Mouse (Mus musculus) CH12.LX (cell line): ENCODE measurements around the gene Gm13272. TPM values are rescaled to one million over a fixed set of nuclear protein-coding genes. Genes with fewer than 3 reads are reported as not detected.

Experiments used
- DNase-seq: peaks from one replicate; pipeline ENCODE4 v3.0.0-alpha.2; 2013; ENCODE audit errors: extremely low read depth
- H3K27ac ChIP-seq: 2 replicates; pipeline ENCODE4 v1.5.1; 2012; ENCODE audit warnings: low read depth, mild to moderate bottlenecking, control low read depth, moderate library complexity; ENCODE audit not compliant: insufficient read depth
- H3K27me3 ChIP-seq: replicated peaks from 2 replicates; pipeline ENCODE3; 2012; ENCODE audit warnings: inconsistent platforms
- H3K36me3 ChIP-seq, 2 experiments: replicated peaks in 1 of 2; 2 replicates each; pipeline versions ENCODE3 to v1.6.1; 2012; ENCODE audit warnings: inconsistent platforms in 1 of 2, low read length in 1 of 2, mild to moderate bottlenecking in 1 of 2, mixed read lengths in 1 of 2, moderate library complexity in 1 of 2; ENCODE audit not compliant: control insufficient read depth in 1 of 2, insufficient read depth in 1 of 2
- H3K4me1 ChIP-seq, 2 experiments: 2 replicates each; pipeline ENCODE4 v1.6.1; 2012; ENCODE audit warnings: inconsistent platforms in 1 of 2, moderate library complexity in 1 of 2; ENCODE audit not compliant: insufficient read depth in 2 of 2, control insufficient read depth in 1 of 2
- H3K4me2 ChIP-seq: 2 replicates; pipeline ENCODE4 v1.6.1; 2012; ENCODE audit warnings: low read depth, mild to moderate bottlenecking, control low read depth; ENCODE audit not compliant: poor library complexity, insufficient read depth, severe bottlenecking
- H3K4me3 ChIP-seq, 3 experiments: fragments of 150-350 bp in 1 of 3; sonication (generic) in 1 of 3; replicated peaks in 1 of 3; 2 replicates each; pipeline versions ENCODE3 to v1.5.1; 2011 to 2012; ENCODE audit warnings: low read depth in 2 of 3, low read length in 2 of 3, mild to moderate bottlenecking in 2 of 3, moderate library complexity in 2 of 3, control low read depth in 1 of 3, improper control_type of control experiment in 1 of 3, inconsistent platforms in 1 of 3, mixed read lengths in 1 of 3; ENCODE audit not compliant: poor library complexity in 1 of 3
- H3K79me2 ChIP-seq: replicated peaks from 2 replicates; pipeline ENCODE4 v1.6.1; 2012; ENCODE audit warnings: mild to moderate bottlenecking, moderate library complexity; ENCODE audit not compliant: control insufficient read depth, poor library complexity, insufficient read depth, severe bottlenecking; ENCODE audit errors: extremely low read depth
- H3K9ac ChIP-seq: 2 replicates; pipeline ENCODE4 v1.6.1; 2012; ENCODE audit warnings: low read depth, mild to moderate bottlenecking, control low read depth, moderate library complexity; ENCODE audit not compliant: insufficient read depth
- H3K9me3 ChIP-seq: replicated peaks from 2 replicates; pipeline ENCODE3; 2012; ENCODE audit warnings: low read length, inconsistent platforms, mixed read lengths
- BHLHE40 ChIP-seq: IDR thresholded peaks from 2 replicates; pipeline ENCODE4 v1.6.1; 2011; ENCODE audit warnings: mild to moderate bottlenecking, low read depth, low read length, improper control_type of control experiment
- CHD1 ChIP-seq: IDR thresholded peaks from 2 replicates; pipeline ENCODE4 v1.6.1; 2012; ENCODE audit warnings: low read depth, low read length, improper control_type of control experiment, inconsistent platforms
- CHD2 ChIP-seq: IDR thresholded peaks from 2 replicates; pipeline ENCODE4 v1.6.1; 2011; ENCODE audit warnings: low read length, improper control_type of control experiment
- CTCF ChIP-seq, 2 experiments: IDR thresholded peaks in 1 of 2; conservative IDR thresholded peaks in 1 of 2; 2 replicates each; pipeline ENCODE4 v1.5.1; 2011 to 2012; ENCODE audit warnings: low read depth in 2 of 2, low read length in 2 of 2, improper control_type of control experiment in 1 of 2, inconsistent platforms in 1 of 2, mild to moderate bottlenecking in 1 of 2, moderate library complexity in 1 of 2
- E2F4 ChIP-seq: IDR thresholded peaks from 2 replicates; pipeline ENCODE4 v1.6.1; 2011; ENCODE audit warnings: low read depth, low read length, improper control_type of control experiment; ENCODE audit not compliant: insufficient replicate concordance
- ELF1 ChIP-seq: IDR thresholded peaks from 2 replicates; pipeline ENCODE4 v1.6.1; 2014; ENCODE audit warnings: low read depth, mild to moderate bottlenecking, inconsistent platforms, low read length, improper control_type of control experiment
- EP300 ChIP-seq: IDR thresholded peaks from 2 replicates; pipeline ENCODE4 v1.6.1; 2011; ENCODE audit warnings: low read length, improper control_type of control experiment
- ETS1 ChIP-seq: conservative IDR thresholded peaks from 2 replicates; pipeline ENCODE4 v1.6.1; 2012; ENCODE audit warnings: low read depth, mild to moderate bottlenecking, inconsistent platforms, low read length, improper control_type of control experiment, moderate library complexity
- GABPA ChIP-seq: IDR thresholded peaks from 2 replicates; pipeline ENCODE4 v1.6.1; 2012; ENCODE audit warnings: low read depth, low read length, improper control_type of control experiment, inconsistent platforms; ENCODE audit not compliant: insufficient replicate concordance
- HCFC1 ChIP-seq: IDR thresholded peaks from 2 replicates; pipeline ENCODE4 v1.6.1; 2012; ENCODE audit warnings: low read depth, mild to moderate bottlenecking, inconsistent platforms, low read length, improper control_type of control experiment
- IRF4 ChIP-seq: IDR thresholded peaks from 2 replicates; pipeline ENCODE4 v1.6.1; 2014; ENCODE audit warnings: low read depth, mild to moderate bottlenecking, inconsistent platforms, low read length, improper control_type of control experiment
- JUN ChIP-seq: IDR thresholded peaks from 2 replicates; pipeline ENCODE4 v1.6.1; 2011; ENCODE audit warnings: low read depth, mild to moderate bottlenecking, low read length, improper control_type of control experiment, moderate library complexity; ENCODE audit not compliant: insufficient read depth
- JUND ChIP-seq: conservative IDR thresholded peaks from 2 replicates; pipeline ENCODE4 v1.6.1; 2011; ENCODE audit warnings: low read depth, low read length, improper control_type of control experiment
- KAT2A ChIP-seq: IDR thresholded peaks from 2 replicates; pipeline ENCODE4 v1.6.1; 2012; ENCODE audit warnings: low read length, improper control_type of control experiment, inconsistent platforms; ENCODE audit not compliant: insufficient replicate concordance
- MAX ChIP-seq: IDR thresholded peaks from 2 replicates; pipeline ENCODE4 v1.6.1; 2011; ENCODE audit warnings: low read length, improper control_type of control experiment
- MAZ ChIP-seq: IDR thresholded peaks from 2 replicates; pipeline ENCODE4 v1.6.1; 2012; ENCODE audit warnings: low read depth, mild to moderate bottlenecking, inconsistent platforms, low read length, improper control_type of control experiment, moderate library complexity
- MYC ChIP-seq: IDR thresholded peaks from 2 replicates; pipeline ENCODE4 v1.6.1; 2011; ENCODE audit warnings: low read depth, mild to moderate bottlenecking, improper control_type of control experiment, low read length
- NELFE ChIP-seq: IDR thresholded peaks from 2 replicates; pipeline ENCODE4 v1.6.1; 2011; ENCODE audit warnings: low read depth, low read length, improper control_type of control experiment
- PAX5 ChIP-seq: IDR thresholded peaks from 2 replicates; pipeline ENCODE4 v1.6.1; 2012; ENCODE audit warnings: low read length, inconsistent platforms, mixed read lengths
- POLR2AphosphoS2 ChIP-seq: IDR thresholded peaks from 2 replicates; pipeline ENCODE4 v1.6.1; 2011; ENCODE audit warnings: low read depth, low read length, improper control_type of control experiment
- RAD21 ChIP-seq: IDR thresholded peaks from 2 replicates; pipeline ENCODE4 v1.6.1; 2011; ENCODE audit warnings: low read depth, mild to moderate bottlenecking, low read length, improper control_type of control experiment, moderate library complexity
- RCOR1 ChIP-seq: conservative IDR thresholded peaks from 2 replicates; pipeline ENCODE4 v1.6.1; 2012; ENCODE audit warnings: low read depth, mild to moderate bottlenecking, inconsistent platforms, low read length, improper control_type of control experiment
- SIN3A ChIP-seq: IDR thresholded peaks from 2 replicates; pipeline ENCODE4 v1.6.1; 2012; ENCODE audit warnings: low read length, improper control_type of control experiment, inconsistent platforms
- SMC3 ChIP-seq: IDR thresholded peaks from 2 replicates; pipeline ENCODE4 v1.6.1; 2011; ENCODE audit warnings: low read depth, low read length, improper control_type of control experiment
- TBP ChIP-seq: conservative IDR thresholded peaks from 2 replicates; pipeline ENCODE4 v1.6.1; 2011; ENCODE audit warnings: low read depth, low read length, improper control_type of control experiment
- TCF12 ChIP-seq: IDR thresholded peaks from 2 replicates; pipeline ENCODE4 v1.6.1; 2014; ENCODE audit warnings: low read depth, mild to moderate bottlenecking, inconsistent platforms, low read length, improper control_type of control experiment
- UBTF ChIP-seq: IDR thresholded peaks from 2 replicates; pipeline ENCODE4 v1.6.1; 2012; ENCODE audit warnings: low read depth, mild to moderate bottlenecking, inconsistent platforms, low read length, improper control_type of control experiment, moderate library complexity
- USF2 ChIP-seq: conservative IDR thresholded peaks from 2 replicates; pipeline ENCODE4 v1.6.1; 2011; ENCODE audit warnings: low read depth, low read length, improper control_type of control experiment
- ZC3H11A ChIP-seq: IDR thresholded peaks from 2 replicates; pipeline ENCODE4 v1.6.1; 2012; ENCODE audit warnings: low read depth, mild to moderate bottlenecking, inconsistent platforms, low read length, improper control_type of control experiment
- ZKSCAN1 ChIP-seq: IDR thresholded peaks from 2 replicates; pipeline ENCODE4 v1.6.1; 2012; ENCODE audit warnings: low read depth, inconsistent platforms, low read length, improper control_type of control experiment, borderline replicate concordance
- ZMIZ1 ChIP-seq: IDR thresholded peaks from 2 replicates; pipeline ENCODE4 v1.6.1; 2012; ENCODE audit warnings: low read depth, mild to moderate bottlenecking, inconsistent platforms, low read length, improper control_type of control experiment
- ZNF384 ChIP-seq: IDR thresholded peaks from 2 replicates; pipeline ENCODE4 v1.6.1; 2012; ENCODE audit warnings: low read depth, low read length, improper control_type of control experiment, inconsistent platforms
- dilution Hi-C: fragments of 300-500 bp; cut with MboI; formaldehyde crosslinking; loops from 2 replicates; pipeline ENCODE4 v1.14.3; 2020; ENCODE audit warnings: low sequenced_read_pairs; ENCODE audit not compliant: extremely low pct_unique_long_range_greater_than_20kb, extremely low pct_ligation_motif_present
- in situ Hi-C: fragments of 300-500 bp; cut with MboI; formaldehyde crosslinking; loops from 3 replicates; pipeline ENCODE4 v1.14.3; 2019; ENCODE audit warnings: low sequenced_read_pairs, low pct_ligation_motif_present, low pct_unique_long_range_greater_than_20kb, mixed read lengths
- polyA plus RNA-seq: library from polyadenylated mRNA; unstranded; fragments of >175 nt; gene quantifications from 2 replicates; pipeline ENCODE4 v1.2.1, GENCODE M21; 2012; ENCODE audit warnings: low read depth; ENCODE audit not compliant: insufficient read length
- total RNA-seq, 2 experiments: library from RNA; depleted of rRNA; stranded (reverse); fragments of 300-350 nt in 1 of 2; fragments of >200 nt in 1 of 2; gene quantifications; 2 replicates each; pipeline ENCODE4 v1.2.3; 2012 to 2014

Gene Gm13272
- total and polyA plus RNA-seq, 3 experiments: not detected

DNA sequence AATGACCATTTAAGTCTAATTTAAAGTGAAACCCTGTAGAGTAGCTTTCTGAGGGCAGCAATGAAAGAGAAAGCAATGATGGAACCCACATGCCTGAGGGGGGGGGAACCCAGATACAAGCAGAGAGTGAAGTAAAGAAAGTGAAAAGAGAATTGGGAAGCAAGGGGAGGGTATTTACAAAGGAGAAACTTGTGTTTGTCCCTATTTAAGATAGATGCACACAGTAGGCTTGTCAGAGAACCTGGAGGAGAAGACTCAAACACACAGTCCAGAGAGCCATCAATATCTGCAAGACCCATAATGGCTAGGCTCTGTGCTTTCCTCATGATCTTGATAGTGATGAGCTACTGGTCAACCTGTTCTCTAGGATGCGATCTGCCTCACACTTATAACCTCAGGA lies 40.0 kb downstream of the Gm13272 start, which contains the start of gene Ifna11:
Ifna11 (plus strand) TSS at position 301 of the 400 bp plus-strand sequence.
- H3K4me3 ChIP-seq: no peak within 1 kb of the TSS
- peaks cover 34% of the 10 kb centered on the region for H3K27me3 ChIP-seq
- H3K9me3 ChIP-seq: no peaks in the 10 kb centered on the region
- H3K36me3 ChIP-seq: no peaks in the 10 kb centered on the region
- H3K79me2 ChIP-seq: no peaks in the 10 kb centered on the region
- no peak within 1 kb of the TSS for H3K27ac ChIP-seq
- DNase-seq: no peak
- H3K4me2 ChIP-seq: no peak within 1 kb of the TSS
- no peaks in the 10 kb centered on the region for H3K4me1 ChIP-seq
- no peak within 1 kb of the TSS for H3K9ac ChIP-seq
- in situ Hi-C loops: no loop called here
- TF ChIP-seq JUND (no peak), SIN3A (no peak), ZNF384 (no peak), RCOR1 (no peak), HCFC1 (no peak), IRF4 (no peak), POLR2AphosphoS2 (no peak), CHD1 (no peak), TBP (no peak), UBTF (no peak), ZKSCAN1 (no peak), MAZ (no peak), KAT2A (no peak), CHD2 (no peak), TCF12 (no peak), BHLHE40 (no peak)
- dilution Hi-C loops: no loop called here

DNA sequence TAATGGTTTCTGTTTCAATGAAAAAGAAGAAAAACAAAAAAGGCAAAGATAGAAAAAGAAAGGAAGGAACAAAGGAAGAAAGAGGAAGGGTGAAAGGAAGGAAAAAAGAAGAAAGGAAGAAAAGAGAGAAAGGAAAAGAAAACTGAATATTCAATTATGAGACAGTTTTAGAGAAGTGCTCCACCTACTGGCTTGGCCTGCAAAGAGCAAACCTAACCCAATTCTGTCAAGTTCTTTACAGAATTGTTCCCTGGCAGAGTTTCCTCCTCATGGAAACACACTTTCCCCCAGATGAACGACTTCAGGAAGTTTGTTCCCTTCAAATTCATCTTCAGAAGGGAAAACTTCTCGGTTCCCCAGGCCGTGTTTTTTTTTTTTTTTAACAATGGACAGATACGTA lies 43.3 kb downstream of the Gm13272 start:
- dilution Hi-C loops: no loop called here
- no peak for TF ChIP-seq ZNF384
- TF ChIP-seq SMC3: peak; percentile 46
- TF ChIP-seq ZKSCAN1: no peak
- TF ChIP-seq ELF1: no peak
- no peak for TF ChIP-seq GABPA
- peak; percentile 19 for TF ChIP-seq RAD21
- TF ChIP-seq IRF4: no peak
- TF ChIP-seq ETS1: no peak
- TF ChIP-seq NELFE: no peak
- no peak for TF ChIP-seq USF2
- TF ChIP-seq CTCF (conservative IDR thresholded peaks at IDR 0.05 in 1 of 2, IDR thresholded peaks at IDR 0.05 in 1 of 2; ENCODE audit: low read depth in 2 of 2, low read length in 2 of 2): peak; percentile 55 to 73
- TF ChIP-seq ZMIZ1: no peak
- no peak for TF ChIP-seq EP300
- no peak for TF ChIP-seq CHD2
- TF ChIP-seq KAT2A: no peak
- TF ChIP-seq E2F4: no peak
- no peak for TF ChIP-seq JUND
- TF ChIP-seq PAX5: no peak
- no peak for TF ChIP-seq ZC3H11A
- no peak for TF ChIP-seq MAX
- TF ChIP-seq JUN: no peak
- TF ChIP-seq BHLHE40: no peak
- TF ChIP-seq HCFC1: no peak
- no peak for TF ChIP-seq SIN3A
- TF ChIP-seq TCF12: no peak
- no peak for TF ChIP-seq MYC
- peak; percentile 27 for DNase-seq

More for the DNA sequence above, 43.3 kb downstream of the Gm13272 start:
- no peaks in the 10 kb centered on the region for H3K4me1 ChIP-seq
- H3K27me3 ChIP-seq: peaks cover 20% of the 10 kb centered on the region
- H3K36me3 ChIP-seq: no peaks in the 10 kb centered on the region
- H3K27ac ChIP-seq: no peak overlapping the region
- H3K9ac ChIP-seq: no peak overlapping the region
- H3K4me2 ChIP-seq: no peak overlapping the region
- no peak overlapping the region for H3K4me3 ChIP-seq
- in situ Hi-C loops: no loop called here
- H3K79me2 ChIP-seq: no peaks in the 10 kb centered on the region
- H3K9me3 ChIP-seq: no peaks in the 10 kb centered on the region
